17 mouse cellular contexts compared by ENCODE assay signal in the genomic region with DNA sequence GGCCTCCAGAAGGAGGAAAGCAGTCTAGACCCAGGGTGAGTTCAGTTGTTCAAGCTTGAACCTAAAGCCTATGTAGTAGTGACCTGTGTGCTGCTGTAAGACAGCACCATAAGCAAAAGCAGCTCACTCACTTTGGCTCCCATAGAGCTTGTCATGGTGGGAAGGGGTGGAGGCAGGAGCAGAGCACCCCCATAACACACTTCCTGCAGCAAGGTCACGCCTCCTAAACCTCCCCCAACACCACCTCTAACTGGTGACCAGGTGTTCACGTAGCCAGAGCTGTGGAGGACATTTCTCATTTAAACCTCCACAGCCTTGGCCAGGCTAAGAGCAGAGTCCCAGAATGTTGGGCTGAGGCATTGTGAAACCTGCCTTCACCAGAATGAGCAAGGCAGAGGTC.
"Had no signal": no experiment of that assay in that cellular context is flagged by ENCODE, and none has a peak within 500 bp of the region (broad histone marks: within the 10 kb centered on the region; RNA-seq: fewer than 3 reads in every experiment).

No protein-coding gene starts in this region.

- ATAC-seq: forebrain, postnatal 0 days; hindbrain, postnatal 0 days; intestine, embryonic 15.5 days; intestine, postnatal 0 days had no signal

- DNase-seq: forebrain, postnatal 0 days; gastrocnemius, adult 2 months; gastrocnemius, postnatal 10 days; gastrocnemius, postnatal 25 days; heart, adult 18-20 months; heart, postnatal 14 days; heart, postnatal 36 days; kidney, adult 18-20 months; kidney, adult 8-10 months; kidney, postnatal 10 days; kidney, postnatal 4 days; layer of hippocampus, adult 9-11 months; layer of hippocampus, postnatal 36 days; left cerebral cortex, postnatal 4 days had no signal
